Mouse (Mus musculus) C2C12 (cell line): ENCODE measurements around the gene Gm13697. TPM values are rescaled to one million over a fixed set of nuclear protein-coding genes. Genes with fewer than 3 reads are reported as not detected.
"Not testable (repeated sequence)": the region's sequence is repeated elsewhere in the genome, so short reads cannot be mapped to it uniquely, and the experiment has no call there.

Source experiments
- H3K27me3 ChIP-seq: one replicate; pipeline ENCODE4 v1.6.1; 2011; ENCODE audit not compliant: control insufficient read depth, insufficient read depth, insufficient read length
- H3K36me3 ChIP-seq: one replicate; pipeline ENCODE4 v1.6.1; 2011; ENCODE audit not compliant: control insufficient read depth, insufficient read depth
- H3K4me3 ChIP-seq: one replicate; pipeline ENCODE4 v1.5.1; 2011; ENCODE audit warnings: mild to moderate bottlenecking, control low read depth; ENCODE audit not compliant: poor library complexity, insufficient read depth, severe bottlenecking
- H3K79me2 ChIP-seq: one replicate; pipeline ENCODE4 v1.6.1; 2011; ENCODE audit not compliant: control insufficient read depth, insufficient read depth
- H3K79me3 ChIP-seq: one replicate; pipeline ENCODE4 v1.6.1; 2011; ENCODE audit warnings: low read depth, control low read depth
- H3ac ChIP-seq: one replicate; pipeline ENCODE3; 2011; ENCODE audit warnings: low read depth; ENCODE audit not compliant: control insufficient read depth, insufficient read length
- CEBPB ChIP-seq: IDR thresholded peaks from one replicate; pipeline ENCODE4 v1.6.1; 2011; ENCODE audit warnings: low read depth, mild to moderate bottlenecking, control low read depth, moderate library complexity
- CTCF ChIP-seq: IDR thresholded peaks from one replicate; pipeline ENCODE4 v1.5.1; 2011; ENCODE audit not compliant: control insufficient read depth, insufficient read depth, insufficient read length
- FOSL1 ChIP-seq: IDR thresholded peaks from one replicate; pipeline ENCODE4 v1.8.0; 2011; ENCODE audit warnings: mild to moderate bottlenecking, low read length; ENCODE audit not compliant: poor library complexity, insufficient read depth, severe bottlenecking
- MAX ChIP-seq: IDR thresholded peaks from one replicate; pipeline ENCODE4 v1.6.1; 2011; ENCODE audit warnings: mild to moderate bottlenecking, control low read depth
- MYOD1 ChIP-seq: IDR thresholded peaks from one replicate; pipeline ENCODE4 v1.6.1; 2011; ENCODE audit warnings: low read depth; ENCODE audit not compliant: control insufficient read depth, insufficient read length
- MYOG ChIP-seq: IDR thresholded peaks from one replicate; pipeline ENCODE4 v1.6.1; 2011; ENCODE audit not compliant: control insufficient read depth, insufficient read length; ENCODE audit errors: extremely low read depth
- USF1 ChIP-seq: IDR thresholded peaks from one replicate; pipeline ENCODE4 v1.6.1; 2011; ENCODE audit warnings: low read depth, mild to moderate bottlenecking, control low read depth, moderate library complexity
- polyA plus RNA-seq: library from polyadenylated mRNA; unstranded; fragments of >200 nt; fragmentation: generic; extraction: Trizol; gene quantifications from one replicate; pipeline ENCODE4 v1.2.1, GENCODE M21; 2012; ENCODE audit warnings: missing spikeins

Gm13697 gene
- polyA plus RNA-seq, 1 experiment, result not detected

DNA sequence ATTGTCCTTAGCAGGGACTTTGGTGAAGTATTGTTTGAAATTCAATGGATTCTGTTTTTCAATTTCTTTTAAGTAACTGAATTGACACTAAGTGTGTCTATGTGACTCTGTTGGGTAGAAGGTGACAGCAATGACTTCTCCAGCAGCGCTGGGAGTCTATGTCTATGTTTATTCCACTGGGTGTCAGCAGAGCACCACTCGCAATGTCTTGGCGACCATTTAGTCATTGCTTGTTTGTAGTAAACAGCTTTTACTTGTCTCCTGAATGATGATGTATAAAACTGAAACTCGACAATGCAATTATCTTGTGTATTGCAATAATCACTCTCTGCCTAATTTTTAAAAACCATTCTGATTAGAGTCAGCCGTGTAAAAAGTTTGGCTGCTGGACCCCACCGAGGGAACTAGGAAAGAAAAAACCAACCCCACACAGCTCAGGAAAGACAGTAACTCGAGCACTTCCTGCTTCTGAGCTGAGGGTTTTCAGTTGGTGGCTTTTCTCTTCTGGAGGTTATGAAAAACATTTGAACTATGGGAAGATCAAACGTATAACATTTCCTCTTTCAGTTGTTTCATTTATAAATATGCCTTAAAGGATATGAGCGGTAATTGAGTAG, 9.2 kb downstream of the Gm13697 start:
- H3K4me3 ChIP-seq, H3K27me3 ChIP-seq, H3K79me2 ChIP-seq, H3ac ChIP-seq, H3K36me3 ChIP-seq, H3K79me3 ChIP-seq: not testable (repeated sequence)

GRCm38 (mm10) chr2:83994526-83994925, 10.0 kb downstream of the Gm13697 start:
- H3K27me3 ChIP-seq, H3K79me2 ChIP-seq, H3K36me3 ChIP-seq, H3K79me3 ChIP-seq, H3K4me3 ChIP-seq, H3ac ChIP-seq: not testable (repeated sequence)

DNA sequence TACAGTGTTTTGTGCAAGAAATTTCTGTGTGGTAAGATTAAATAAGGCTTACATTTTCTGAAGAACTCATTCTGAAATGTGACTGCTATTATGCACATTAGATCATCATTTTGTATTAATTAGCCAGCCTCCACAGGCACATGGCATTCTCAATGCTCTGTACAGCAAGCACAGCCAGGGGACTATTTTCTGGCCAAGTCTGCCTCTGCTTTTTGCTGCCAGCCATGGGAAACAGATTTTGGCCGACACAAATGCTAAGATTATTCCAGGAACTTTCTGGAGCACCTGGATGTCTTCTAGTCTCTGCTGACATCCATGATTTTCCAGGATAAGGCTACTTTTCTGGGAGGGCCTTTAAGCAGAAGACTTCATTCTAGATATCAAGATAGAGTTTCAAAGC, 24.4 kb downstream of the Gm13697 start:
- Histone ChIP-seq H3K4me3 (no peak overlapping the region), H3K79me2 (no peaks in the 10 kb centered on the region), H3K36me3 (no peaks in the 10 kb centered on the region), H3ac (no peak overlapping the region), H3K27me3 (no peaks in the 10 kb centered on the region), H3K79me3 (no peaks in the 10 kb centered on the region)
- TF ChIP-seq MYOD1 (no peak), USF1 (no peak), MYOG (no peak), CEBPB (no peak), FOSL1 (no peak), CTCF (no peak), MAX (no peak)

GRCm38 (mm10) chr2:84009818-84010217, 25.3 kb downstream of the Gm13697 start:
- no peak for TF ChIP-seq CEBPB
- TF ChIP-seq MYOD1, result no peak
- no peak for TF ChIP-seq USF1
- no peak for TF ChIP-seq FOSL1
- TF ChIP-seq CTCF, result no peak
- no peak for TF ChIP-seq MAX
- no peak for TF ChIP-seq MYOG
- Histone ChIP-seq H3ac (no peak overlapping the region), H3K79me3 (no peaks in the 10 kb centered on the region), H3K4me3 (no peak overlapping the region), H3K79me2 (no peaks in the 10 kb centered on the region), H3K27me3 (no peaks in the 10 kb centered on the region), H3K36me3 (no peaks in the 10 kb centered on the region)

- Histone ChIP-seq H3K36me3 (no peaks in the 10 kb centered on the region), H3ac (no peak overlapping the region), H3K79me3 (no peaks in the 10 kb centered on the region), H3K79me2 (no peaks in the 10 kb centered on the region), H3K27me3 (no peaks in the 10 kb centered on the region), H3K4me3 (no peak overlapping the region)
- TF ChIP-seq MAX (no peak), MYOG (no peak), FOSL1 (no peak), CTCF (no peak), USF1 (no peak), CEBPB (no peak), MYOD1 (no peak)
Observed at GRCm38 (mm10) chr2:84014572-84014971, 30.0 kb downstream of the Gm13697 start.

DNA sequence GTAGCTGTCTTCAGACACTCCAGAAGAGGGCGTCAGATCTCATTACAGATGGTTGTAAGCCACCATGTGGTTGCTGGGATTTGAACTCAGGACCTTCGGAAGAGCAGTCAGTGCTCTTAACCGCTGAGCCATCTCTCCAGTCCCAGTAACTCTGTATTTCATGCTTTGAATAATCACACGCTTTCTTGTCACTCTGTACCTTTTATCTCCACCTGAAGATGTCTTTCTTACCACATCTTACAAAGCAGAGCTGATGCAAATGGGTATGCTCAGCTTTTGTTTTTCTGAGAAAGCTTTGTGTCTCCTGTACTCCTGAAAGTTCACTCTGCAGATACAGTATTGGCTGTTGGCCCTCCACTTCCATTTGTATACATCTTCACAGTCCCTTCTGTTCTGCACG, 31.7 kb downstream of the Gm13697 start:
- not testable (repeated sequence) for H3ac ChIP-seq, H3K4me3 ChIP-seq, H3K27me3 ChIP-seq, H3K79me2 ChIP-seq, H3K79me3 ChIP-seq, H3K36me3 ChIP-seq

DNA sequence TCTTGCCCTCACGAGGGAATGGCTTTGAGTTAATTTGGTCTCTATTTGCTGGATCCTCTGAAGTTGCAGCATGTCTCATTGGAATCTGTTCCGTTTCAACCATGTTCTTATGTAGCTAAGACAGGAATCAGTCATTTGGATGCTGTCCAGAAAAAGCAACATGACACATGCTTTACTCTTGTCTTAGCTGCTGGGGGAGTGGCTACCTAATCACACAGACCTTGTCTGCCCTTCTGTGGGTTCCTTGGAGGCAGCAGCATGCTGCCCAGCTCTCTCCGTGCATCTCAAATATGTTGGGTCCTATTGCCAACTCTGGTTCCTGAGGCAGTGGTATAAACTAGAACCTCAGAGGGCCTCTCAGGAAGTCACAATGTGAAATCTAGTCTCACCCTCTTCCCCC, 33.8 kb downstream of the Gm13697 start:
- H3ac ChIP-seq, result no peak overlapping the region
- TF ChIP-seq CEBPB (no peak), MYOD1 (no peak), MYOG (no peak)
- H3K79me3 ChIP-seq, result no peaks in the 10 kb centered on the region
- H3K79me2 ChIP-seq, result no peaks in the 10 kb centered on the region
- H3K36me3 ChIP-seq, result no peaks in the 10 kb centered on the region
- H3K4me3 ChIP-seq, result no peak overlapping the region
- H3K27me3 ChIP-seq, result no peaks in the 10 kb centered on the region
